Mouse (Mus musculus) layer of hippocampus, adult 8-10 months (tissue): Measurements from ENCODE around the gene Rhbg. TPM values are rescaled to one million over a fixed set of nuclear protein-coding genes. Genes with fewer than 3 reads are reported as not detected.
A peak's percentile ranks its signal among the peaks of the same experiment; 100 is the strongest.

Experiments
- DNase-seq, 2 experiments: peaks; one replicate each; pipeline ENCODE4 v3.0.0; 2022; ENCODE audit warnings: low spot score in 2 of 2
- total RNA-seq, 4 experiments: library from RNA; stranded (reverse); gene quantifications; 2 replicates each; pipeline ENCODE4 v1.2.4; 2022

The Rhbg gene
- total RNA-seq, 4 experiments from 2014 or later: not detected

GRCm38 (mm10) chr3:88229526-88229925 is 25.0 kb downstream of the Rhbg start:
- no peak for DNase-seq

DNA sequence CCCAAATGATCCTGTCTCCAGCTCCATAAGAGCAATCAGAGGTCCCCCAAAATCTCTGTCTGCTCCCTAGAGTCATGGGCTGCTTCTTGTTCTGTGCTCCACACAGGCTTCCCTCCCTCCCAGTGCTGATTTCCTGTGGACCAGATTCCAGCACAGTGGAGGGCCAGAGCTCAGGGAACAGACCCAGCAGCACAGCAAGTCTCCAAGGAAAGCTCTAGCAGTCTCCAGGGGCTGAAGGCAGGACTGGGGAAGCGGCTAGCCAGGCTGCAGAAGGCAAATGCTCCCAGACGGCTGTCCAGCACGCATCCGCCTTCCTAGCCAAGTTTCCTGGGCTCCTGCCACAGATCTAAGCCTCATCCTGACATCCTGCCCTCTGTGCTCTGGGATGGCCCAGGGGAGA is 25.6 kb downstream of the Rhbg start:
- DNase-seq: no peak

DNA sequence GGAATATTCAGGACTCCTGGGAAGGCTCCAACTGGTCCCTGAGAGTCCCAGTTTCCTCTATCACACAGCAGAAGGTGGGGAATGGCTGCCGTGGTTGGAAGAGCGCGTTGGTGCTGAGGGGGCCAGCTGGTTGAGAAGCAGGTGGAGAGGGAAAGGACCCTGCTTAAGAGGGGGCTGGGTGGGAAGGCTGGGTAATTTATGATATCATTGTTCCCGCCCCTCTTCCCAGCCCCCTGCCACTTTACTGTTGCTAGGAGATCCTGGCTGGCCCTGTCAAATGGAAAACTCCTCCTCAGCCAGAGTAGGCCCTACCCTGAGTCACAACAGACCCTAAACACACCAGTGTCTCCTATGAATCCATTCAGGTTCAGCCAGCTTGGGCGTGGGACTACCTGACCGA is 26.5 kb downstream of the Rhbg start:
- no peak for DNase-seq

DNA sequence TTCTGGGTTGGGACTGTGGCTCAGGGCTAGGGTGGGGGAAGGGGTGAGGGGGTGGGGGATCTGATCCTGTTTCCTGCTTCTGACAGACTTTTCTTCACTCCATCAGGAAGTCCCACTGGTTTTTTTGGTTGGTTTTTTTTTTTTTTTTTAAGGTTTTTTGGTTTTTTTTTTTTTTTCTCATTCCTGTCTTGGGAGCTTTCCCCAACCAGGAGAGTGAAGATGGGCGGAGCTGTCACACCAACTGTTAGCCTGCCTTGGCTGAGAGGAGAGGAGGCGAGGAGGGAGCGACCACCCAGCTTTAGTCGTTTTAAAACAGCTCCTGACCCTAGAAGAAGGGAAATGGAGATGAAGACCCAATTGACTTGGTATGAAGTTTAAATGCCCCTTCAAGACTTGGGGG is 27.2 kb downstream of the Rhbg start:
- no peak for DNase-seq

DNA sequence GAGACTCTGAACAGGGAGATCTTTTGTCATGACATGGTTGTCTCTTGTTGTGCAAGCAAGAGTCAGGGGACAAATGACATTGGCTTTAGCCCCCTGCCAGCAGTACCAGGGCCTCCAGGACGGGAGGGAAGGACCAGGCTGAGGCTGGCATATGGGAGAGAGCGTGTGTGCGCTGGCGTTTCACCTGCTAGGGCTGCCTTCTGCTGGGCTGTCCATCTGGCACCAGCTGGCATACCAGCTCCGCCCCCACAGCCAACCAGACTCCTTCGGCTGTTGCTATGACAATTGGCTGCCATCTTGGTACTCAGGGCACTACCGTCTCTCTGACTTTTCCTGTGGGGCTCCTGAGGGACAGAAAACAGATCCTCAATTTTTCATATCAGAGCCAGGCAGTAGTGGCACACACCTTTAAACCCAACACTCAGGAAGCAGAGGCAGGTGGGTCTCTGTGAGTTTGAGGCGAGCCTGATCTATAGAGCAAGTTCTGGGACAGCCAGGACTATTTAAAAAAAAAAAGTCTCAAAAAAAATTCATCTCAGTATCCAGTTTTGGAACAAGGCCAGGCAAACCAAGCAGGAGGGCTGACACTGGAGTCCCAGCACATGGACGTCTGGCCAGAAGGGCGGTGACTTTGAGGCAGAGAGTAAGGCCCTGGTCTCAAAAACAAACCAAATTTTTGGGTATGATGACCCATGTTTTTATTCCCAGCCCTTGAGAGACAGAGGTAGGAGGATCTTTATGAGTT is 28.2 kb downstream of the Rhbg start:
- DNase-seq: peak; percentile 81 to 84

GRCm38 (mm10) chr3:88224929-88225328 is 29.6 kb downstream of the Rhbg start:
- no peak for DNase-seq

DNA sequence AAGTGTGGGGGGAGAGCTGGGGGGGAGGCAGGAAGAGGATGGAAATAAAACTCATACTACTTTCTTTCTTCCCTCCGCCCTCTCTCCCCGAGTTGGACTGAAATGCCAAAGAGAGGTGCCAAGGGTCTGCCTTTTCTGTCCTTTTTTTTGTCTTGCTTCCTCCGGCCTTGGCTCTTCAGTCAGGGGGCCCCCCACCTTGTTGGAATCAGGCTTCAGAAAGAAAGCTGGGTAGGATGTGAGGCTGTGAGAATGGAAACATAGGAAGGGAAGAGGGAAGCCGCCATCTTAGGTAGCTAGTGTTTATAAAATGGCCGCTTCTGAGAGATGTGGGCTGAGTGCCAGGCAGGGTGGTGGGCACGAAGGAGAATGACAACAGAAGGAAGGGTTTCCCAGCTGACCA is 32.1 kb downstream of the Rhbg start:
- DNase-seq: peak in 1 of 2 experiments; percentile 69

GRCm38 (mm10) chr3:88221519-88222390 is 32.8 kb downstream of the Rhbg start:
- peak; percentile 84 to 87 for DNase-seq

DNA sequence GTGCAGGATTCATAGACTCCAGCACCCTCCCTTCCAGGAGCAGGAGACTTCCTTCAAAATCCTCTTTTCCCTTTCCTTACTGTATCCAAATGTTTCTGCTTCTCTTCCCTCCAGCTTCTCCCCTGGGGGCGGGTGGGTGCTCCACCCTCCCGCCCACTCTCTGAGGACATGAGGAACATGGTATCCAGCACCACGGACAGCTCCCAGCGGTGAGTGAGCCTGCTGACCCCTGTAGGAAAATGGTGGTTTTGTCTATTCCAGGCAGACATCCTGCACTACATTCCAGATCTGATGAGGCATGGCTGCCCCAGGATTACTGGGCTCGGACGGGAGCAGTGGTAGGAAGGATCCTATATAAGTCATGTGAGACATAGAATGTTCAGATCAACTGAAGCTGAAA is 33.7 kb downstream of the Rhbg start:
- no peak for DNase-seq

DNA sequence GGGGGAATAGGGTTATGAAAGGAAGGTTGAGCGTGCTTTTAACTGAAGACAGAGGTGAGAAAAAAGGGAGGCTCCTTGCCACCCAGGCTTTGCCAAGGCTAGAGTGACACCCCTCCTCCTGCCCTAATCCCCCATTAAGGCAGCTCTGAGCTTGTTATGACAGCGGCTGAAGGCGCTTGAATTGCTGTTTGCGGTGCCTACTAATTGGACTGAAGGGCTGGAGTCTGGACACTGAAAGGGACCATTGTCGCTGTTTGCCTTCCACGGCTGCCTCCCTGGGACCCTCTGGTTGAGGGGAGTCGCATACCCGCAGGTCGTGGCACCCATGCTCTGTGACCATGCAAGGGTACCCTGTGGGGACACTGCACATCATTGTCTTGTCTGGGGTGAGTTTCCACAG is 34.6 kb downstream of the Rhbg start:
- DNase-seq: no peak

DNA sequence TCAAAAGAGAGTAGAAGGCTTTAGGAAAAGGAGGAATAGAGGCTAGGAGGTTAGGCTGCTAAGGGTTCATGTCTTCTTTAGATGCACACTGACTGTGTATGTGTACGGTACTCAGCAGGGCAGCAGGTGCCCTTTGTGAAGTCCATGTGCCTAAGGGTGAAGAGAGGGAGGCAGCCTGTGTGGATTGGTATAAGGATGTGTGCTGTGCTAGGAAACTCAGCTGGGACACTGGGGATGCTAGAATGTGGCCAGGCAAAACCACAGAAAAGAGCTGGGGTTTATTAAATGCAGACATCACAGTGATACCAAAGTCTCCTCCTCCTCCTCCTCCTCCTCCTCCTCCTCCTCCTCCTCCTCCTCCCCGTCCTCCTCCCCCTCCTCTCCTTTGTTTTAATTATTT is 36.8 kb downstream of the Rhbg start:
- DNase-seq: no peak

DNA sequence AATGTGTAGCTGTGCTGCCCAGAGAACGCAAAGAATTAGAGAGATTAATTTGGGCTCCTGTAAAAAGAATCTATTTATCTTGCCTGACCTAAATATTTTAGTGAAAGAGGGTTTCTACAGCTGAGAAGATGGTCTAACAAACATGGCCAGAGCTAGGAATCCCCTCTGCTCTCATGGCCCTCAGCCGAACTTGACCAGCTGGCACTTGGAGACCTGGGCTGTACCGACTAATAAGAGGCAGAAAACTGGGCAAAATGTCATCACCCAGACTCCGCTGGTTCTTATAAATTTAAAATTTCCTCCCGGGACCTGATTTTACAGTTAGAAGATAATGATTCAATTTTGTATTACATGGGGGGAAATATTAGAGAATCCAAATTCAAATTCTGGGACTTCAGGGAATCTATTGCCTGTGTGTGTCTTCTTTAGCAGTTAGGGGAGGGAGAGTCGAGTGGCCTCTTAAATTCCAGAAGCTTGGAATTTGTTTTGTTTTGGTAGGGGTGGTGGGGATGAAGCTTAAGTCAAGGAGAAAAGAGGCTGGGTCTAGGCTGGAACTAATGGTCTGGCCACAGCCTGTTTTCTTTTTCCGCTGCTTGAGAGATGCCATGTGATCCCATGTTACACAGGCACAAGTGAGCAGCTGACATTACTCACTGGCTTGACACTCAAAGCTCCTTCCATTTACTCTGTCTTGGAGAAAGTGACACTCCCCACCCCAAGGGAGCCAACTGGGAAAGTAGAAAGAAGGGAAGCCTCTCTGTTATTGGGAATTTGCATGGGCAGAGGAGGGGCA is 37.8 kb downstream of the Rhbg start:
- DNase-seq: no peak

GRCm38 (mm10) chr3:88216116-88216515 is 38.4 kb downstream of the Rhbg start:
- no peak for DNase-seq

GRCm38 (mm10) chr3:88215553-88216004 is 38.9 kb downstream of the Rhbg start:
- DNase-seq: no peak

DNA sequence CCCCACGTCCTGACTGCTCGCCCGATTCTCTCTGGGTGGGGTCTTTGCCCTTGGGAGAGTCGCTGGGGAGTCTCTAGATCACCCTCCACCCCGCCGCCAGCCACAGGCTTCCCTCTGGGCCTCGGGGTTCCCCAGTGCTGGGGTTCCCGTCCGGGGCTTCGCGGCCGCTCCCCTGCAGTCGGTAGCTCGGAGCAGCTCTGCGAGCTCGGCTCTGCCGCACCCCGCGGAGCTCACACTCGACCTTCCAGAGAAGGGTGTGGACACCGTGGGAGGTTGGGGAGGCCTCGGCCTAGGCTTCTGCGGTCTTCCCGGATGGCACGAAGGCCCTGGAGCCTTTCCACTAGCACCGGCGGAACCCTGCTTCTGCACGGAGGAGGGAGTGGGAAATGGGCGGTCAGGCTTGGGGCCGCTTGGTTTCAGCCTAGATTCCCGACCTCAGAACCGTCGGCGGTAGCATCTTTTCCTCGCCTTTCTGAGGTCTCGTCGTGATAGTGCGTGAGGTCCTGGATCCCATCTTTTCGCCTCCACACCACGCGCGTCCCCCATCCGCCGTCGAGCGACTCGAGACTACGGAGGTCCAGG is 39.4 kb downstream of the Rhbg start:
- DNase-seq: no peak

GRCm38 (mm10) chr3:88214197-88214938 is 40.1 kb downstream of the Rhbg start:
- peak; percentile 75 to 78 for DNase-seq

- DNase-seq: no peak
These were observed 41.5 kb downstream of the Rhbg start for GRCm38 (mm10) chr3:88213019-88213418.

GRCm38 (mm10) chr3:88212356-88212755 is 42.2 kb downstream of the Rhbg start:
- DNase-seq: no peak

- no peak for DNase-seq
These were observed 43.6 kb downstream of the Rhbg start for GRCm38 (mm10) chr3:88210918-88211317.

- DNase-seq: no peak
These were observed 44.4 kb downstream of the Rhbg start for GRCm38 (mm10) chr3:88210121-88210520.

GRCm38 (mm10) chr3:88209306-88209705 is 45.2 kb downstream of the Rhbg start:
- no peak for DNase-seq
